Mouse (Mus musculus) testis, adult 2 months (tissue): ENCODE measurements around the gene Tanc1.

Source experiments
- CTCF ChIP-seq: fragments of 200-500 bp; IDR thresholded peaks from 2 replicates; pipeline ENCODE4 v1.5.1; 2012; ENCODE audit warnings: low read depth, mild to moderate bottlenecking, inconsistent platforms, low read length, moderate library complexity; ENCODE audit not compliant: control insufficient read depth, insufficient read depth, insufficient replicate concordance
- POLR2A ChIP-seq: fragments of 200-500 bp; IDR thresholded peaks from 2 replicates; pipeline ENCODE4 v1.6.1; 2012; ENCODE audit warnings: low read depth, mild to moderate bottlenecking, inconsistent platforms, low read length, moderate library complexity; ENCODE audit not compliant: control insufficient read depth

DNA sequence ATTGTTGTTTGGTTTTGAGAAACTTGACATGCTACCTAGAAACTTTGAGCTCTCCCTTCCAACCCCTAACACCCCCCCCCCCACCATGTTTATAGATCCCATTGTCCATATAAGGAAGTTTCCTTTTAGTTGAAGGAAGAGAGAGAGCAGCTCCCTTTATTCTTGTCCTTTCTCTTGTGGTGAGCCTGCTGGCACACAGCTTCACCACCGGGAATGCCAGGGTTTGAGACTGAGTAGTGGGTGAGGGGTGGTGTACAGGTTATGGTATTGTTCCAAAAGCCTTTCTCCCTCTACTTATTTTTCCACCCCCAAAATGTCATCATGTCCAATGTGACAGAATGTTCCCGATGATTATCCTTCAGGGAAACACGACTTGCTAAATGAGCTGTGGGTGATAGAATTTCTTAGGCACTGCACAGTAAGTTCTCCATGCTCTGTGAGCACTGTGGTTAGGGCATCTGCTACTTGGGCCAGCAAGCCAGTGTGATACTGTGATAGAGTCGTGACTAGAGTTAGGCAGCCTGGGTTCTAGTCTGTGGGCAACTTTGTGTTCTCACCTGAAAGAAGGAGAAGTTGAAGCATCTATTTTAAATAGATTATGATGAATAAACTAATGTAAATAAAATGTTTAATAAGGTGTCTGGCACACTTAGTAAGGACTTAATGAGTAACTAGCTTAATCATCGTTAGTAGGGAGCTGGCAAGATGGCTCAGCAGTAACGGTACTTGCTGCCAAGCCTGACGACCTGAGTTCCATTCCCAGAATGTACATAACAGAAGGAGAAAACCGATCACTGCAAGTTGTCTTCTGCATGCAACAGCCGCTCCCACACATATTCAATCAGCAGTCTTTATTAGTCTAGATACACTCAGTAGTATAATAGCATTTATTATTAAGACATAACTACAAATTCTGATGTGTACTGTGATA lies 102.0 kb downstream of the Tanc1 start:
- TF ChIP-seq CTCF (no peak), POLR2A (no peak)
